Mouse (Mus musculus) MEL (cell line): ENCODE measurements around the gene Idi1. TPM values are rescaled to one million over a fixed set of nuclear protein-coding genes. Genes with fewer than 3 reads are reported as not detected.

Experiments used
- polyA plus RNA-seq, 2 experiments: library from polyadenylated mRNA; stranded (reverse) in 1 of 2; unstranded in 1 of 2; fragments of >175 nt in 1 of 2; fragments of >200 nt in 1 of 2; gene quantifications; 2 replicates each; pipeline versions ENCODE4 v1.2.1 to v1.2.4; 2012; ENCODE audit warnings: low replicate concordance in 2 of 2, low read depth in 1 of 2; ENCODE audit not compliant: insufficient read length in 2 of 2, insufficient read depth in 1 of 2, missing spikeins in 1 of 2
- total RNA-seq: library from RNA; depleted of rRNA; stranded (reverse); fragments of 300-350 nt; gene quantifications from 2 replicates; pipeline ENCODE4 v1.2.3, GENCODE M21; 2012; rRNA removed

Gene Idi1
- total and polyA plus RNA-seq, 3 experiments, result 22.1 to 22.5 TPM; not detected in 1

Other genes starting within 250 kb of the Idi1 start
- 8.6 and 9.5 TPM in 2 replicates for gene Wdr37, start 13.6 kb upstream of the Idi1 start, total RNA-seq
- 10 to 100 TPM in 1 of 2 experiments, not detected in 1; 14.7 TPM for gene Wdr37, start 13.6 kb upstream of the Idi1 start, polyA plus RNA-seq
- not detected in 2 replicates for gene Gm9745, start 62.7 kb downstream of the Idi1 start, total RNA-seq
- not detected for gene Gm9745, start 62.7 kb downstream of the Idi1 start, polyA plus RNA-seq
- not detected in 2 replicates for gene Idi2, start 67.4 kb downstream of the Idi1 start, total RNA-seq
- under 1 TPM in 1 of 2 experiments, not detected in 1; 0.07 TPM for gene Idi2, start 67.4 kb downstream of the Idi1 start, polyA plus RNA-seq
- gene Gtpbp4, start 110.6 kb downstream of the Idi1 start, total RNA-seq, result 154 and 162 TPM in 2 replicates
- 100 to 1,000 TPM; 121 to 172 TPM for gene Gtpbp4, start 110.6 kb downstream of the Idi1 start, polyA plus RNA-seq
- gene Larp4b, start 208.4 kb downstream of the Idi1 start, total RNA-seq, result 67.0 and 71.8 TPM in 2 replicates
- 100 to 1,000 TPM in 1 of 2 experiments, 10 to 100 TPM in 1; 57.7 to 340 TPM for gene Larp4b, start 208.4 kb downstream of the Idi1 start, polyA plus RNA-seq